Comparison of ENCODE assay signal across 2 mouse cellular contexts in the genomic region with DNA sequence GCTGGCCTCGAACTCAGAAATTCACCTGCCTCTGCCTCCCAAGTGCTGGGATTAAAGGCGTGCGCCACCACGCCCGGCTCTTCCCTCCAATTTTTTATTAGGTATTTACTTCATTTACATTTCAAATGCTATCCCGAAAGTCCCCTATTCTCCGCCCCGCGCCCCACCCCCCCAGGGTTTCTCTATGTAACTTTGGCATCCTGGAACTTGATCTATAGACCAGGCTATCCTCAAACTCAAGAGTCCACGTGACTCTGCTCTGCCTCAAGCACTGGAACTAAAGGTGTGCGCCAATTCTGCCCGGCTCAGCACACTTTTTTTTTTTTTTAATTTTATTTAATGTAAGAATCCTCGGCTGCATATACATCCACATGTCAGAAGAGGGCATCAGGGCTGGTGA.
A peak's percentile ranks its signal among the peaks of the same experiment; 100 is the strongest.
TF ChIP-seq lines count a peak whose summit lies in the region.

No protein-coding gene starts in this region.

TF ChIP-seq in CH12.LX, 34 proteins besides CTCF, POLR2A, EP300 and RAD21:
- TF ChIP-seq ZNF384 (IDR thresholded peaks at IDR 0.05; ENCODE audit: low read depth, low read length) (peak; percentile 9), E2F4 (IDR thresholded peaks at IDR 0.05; ENCODE audit: insufficient replicate concordance, low read depth, low read length) (no peak), IRF4 (IDR thresholded peaks at IDR 0.05; ENCODE audit: low read depth, low read length) (no peak), SIN3A (IDR thresholded peaks at IDR 0.05; ENCODE audit: low read length) (no peak)
TF ChIP-seq in CH12.LX: peak in this region for 1.

TF ChIP-seq in ES-E14, 5 proteins besides CTCF, POLR2A, EP300 and RAD21:
- TF ChIP-seq HCFC1 (IDR thresholded peaks at IDR 0.05; ENCODE audit: borderline replicate concordance, insufficient read depth, low read length): no peak
- no peak for TF ChIP-seq CHD2 (IDR thresholded peaks at IDR 0.05; ENCODE audit: low read depth, low read length)
- no peak for TF ChIP-seq MAFK (IDR thresholded peaks at IDR 0.05; ENCODE audit: insufficient read depth, low read depth, low read length)
- no peak; the same call in 1 of the 2 replicates for TF ChIP-seq ZNF384 (IDR thresholded peaks at IDR 0.05; ENCODE audit: low read depth, low read length)
- no peak for TF ChIP-seq ZC3H11A (IDR thresholded peaks at IDR 0.05; ENCODE audit: borderline replicate concordance, low read depth, low read length)
